Mouse (Mus musculus): Measurements from ENCODE around the gene Prkag3. TPM values are rescaled to one million over a fixed set of nuclear protein-coding genes. Genes with fewer than 3 reads are reported as not detected.

Prkag3 gene
- total RNA-seq, 4 experiments from 2014 or later = 0.13 to 0.64 (median 0.48) TPM

DNA sequence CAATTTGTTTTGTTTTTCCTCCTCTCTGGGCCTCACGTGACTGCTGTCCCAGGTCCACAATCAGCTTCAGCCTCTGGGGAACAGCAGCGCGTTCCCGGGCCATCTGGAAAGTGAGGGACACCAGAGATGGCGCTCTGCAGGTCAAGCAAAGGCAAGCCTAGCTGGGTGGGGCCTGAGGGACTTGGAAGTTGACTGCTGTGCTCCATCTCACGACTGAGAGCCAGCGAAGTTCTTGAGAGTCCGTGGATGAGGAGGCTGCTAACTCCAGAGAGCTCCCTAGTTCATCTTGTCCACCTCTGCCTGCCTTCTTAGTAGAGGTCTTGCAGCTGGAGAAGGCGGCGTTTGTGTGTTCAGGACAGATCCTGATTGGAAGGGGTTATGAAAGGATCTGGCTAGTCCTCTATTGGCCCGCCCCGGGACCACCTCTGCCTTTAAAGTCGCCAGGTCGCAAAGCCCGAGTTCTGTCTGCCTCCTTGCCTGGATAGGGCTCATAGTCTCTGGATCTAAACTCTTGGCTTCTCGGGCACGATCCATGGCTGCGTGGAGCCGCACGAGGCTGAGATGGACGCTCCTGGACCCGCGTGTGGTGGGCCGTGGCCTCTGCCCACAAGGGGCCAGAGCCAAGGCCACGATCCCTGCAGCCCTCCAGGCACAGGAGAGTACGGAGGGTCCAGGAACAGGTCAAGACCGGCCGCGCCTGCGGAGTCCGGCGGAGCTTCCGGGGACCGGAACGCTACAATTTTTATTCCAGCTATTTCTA is 35.7 kb downstream of the Prkag3 start, which contains the start of gene Cyp27a1:
TSS of gene Cyp27a1 (plus strand) at position 476 of the 760 bp plus-strand sequence.
- peak in 1 of 2 experiments; percentile 13 for DNase-seq (ENCODE audit: low spot score in 2 of 2)

GRCm38 (mm10) chr1:74712461-74713098 is 36.4 kb downstream of the Prkag3 start:
- DNase-seq (ENCODE audit: low spot score in 2 of 2) = no peak

DNA sequence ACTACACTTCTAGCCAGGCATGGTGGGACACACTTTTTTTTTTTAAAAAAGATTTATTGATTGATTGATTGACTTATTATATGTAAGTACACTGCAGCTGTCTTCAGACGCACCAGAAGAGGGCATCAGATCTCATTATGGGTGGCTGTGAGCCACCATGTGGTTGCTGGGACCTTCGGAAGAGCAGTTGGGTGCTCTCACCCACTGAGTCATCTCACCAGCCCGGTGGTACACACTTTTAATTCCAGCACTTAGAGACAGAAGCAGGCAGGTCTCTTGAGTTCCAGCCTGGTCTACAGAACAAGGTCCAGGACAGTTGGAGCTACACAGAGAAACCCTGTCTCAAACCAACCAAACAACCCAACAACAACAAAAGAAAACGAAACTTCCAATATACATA is 37.0 kb downstream of the Prkag3 start:
- DNase-seq (ENCODE audit: low spot score in 2 of 2) = no peak

GRCm38 (mm10) chr1:74709566-74709965 is 39.5 kb downstream of the Prkag3 start:
- DNase-seq (ENCODE audit: low spot score in 2 of 2) = no peak

- DNase-seq (ENCODE audit: low spot score in 2 of 2) = no peak
Observed at GRCm38 (mm10) chr1:74705016-74705415, 44.0 kb downstream of the Prkag3 start.

- peak in 1 of 2 experiments; percentile 23 for DNase-seq (ENCODE audit: low spot score in 2 of 2)
Observed at GRCm38 (mm10) chr1:74704156-74704555, 44.9 kb downstream of the Prkag3 start.

- no peak for DNase-seq (ENCODE audit: low spot score in 2 of 2)
Observed at GRCm38 (mm10) chr1:74702142-74702553, 46.9 kb downstream of the Prkag3 start.

DNA sequence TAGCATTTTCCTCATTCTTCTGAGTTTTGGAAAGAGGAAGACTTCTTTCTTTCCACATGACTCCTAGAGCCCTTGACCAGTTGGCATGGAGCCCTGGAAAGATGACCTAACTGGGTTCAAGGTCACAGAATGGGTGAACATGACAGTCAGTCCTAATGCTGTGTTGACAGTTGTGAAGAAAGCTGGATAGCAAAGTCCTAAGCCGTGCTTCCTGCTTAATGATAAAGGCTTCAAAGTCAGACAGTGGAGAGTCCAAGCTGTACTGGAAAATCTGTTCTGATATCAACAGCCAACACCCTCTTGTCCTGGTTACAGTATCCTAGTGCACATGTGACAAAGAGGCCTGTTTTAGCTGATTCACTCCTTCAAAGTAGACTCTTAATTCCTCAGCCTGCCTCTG is 50.2 kb downstream of the Prkag3 start:
- no peak for DNase-seq (ENCODE audit: low spot score in 2 of 2)

DNA sequence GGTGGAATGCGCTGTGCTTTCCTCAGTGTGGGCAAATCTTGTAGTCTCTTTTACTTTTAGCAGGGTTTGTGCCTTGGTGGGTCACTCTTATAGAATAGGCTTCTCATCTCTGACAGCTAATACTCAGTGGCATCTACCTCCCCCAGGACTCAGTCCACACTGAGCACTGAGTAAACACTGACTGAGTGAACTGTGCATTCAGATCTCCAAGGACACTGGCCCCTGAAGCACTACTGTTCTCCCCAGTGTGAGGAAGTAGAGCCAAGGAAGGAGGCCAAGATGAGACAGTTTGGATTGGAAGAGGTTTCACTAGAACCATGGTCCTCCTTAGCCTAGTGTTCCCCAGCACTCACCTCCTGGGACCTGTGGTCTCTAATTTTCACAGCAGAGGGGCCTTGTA is 50.7 kb downstream of the Prkag3 start:
- DNase-seq (ENCODE audit: low spot score in 2 of 2) = no peak

DNA sequence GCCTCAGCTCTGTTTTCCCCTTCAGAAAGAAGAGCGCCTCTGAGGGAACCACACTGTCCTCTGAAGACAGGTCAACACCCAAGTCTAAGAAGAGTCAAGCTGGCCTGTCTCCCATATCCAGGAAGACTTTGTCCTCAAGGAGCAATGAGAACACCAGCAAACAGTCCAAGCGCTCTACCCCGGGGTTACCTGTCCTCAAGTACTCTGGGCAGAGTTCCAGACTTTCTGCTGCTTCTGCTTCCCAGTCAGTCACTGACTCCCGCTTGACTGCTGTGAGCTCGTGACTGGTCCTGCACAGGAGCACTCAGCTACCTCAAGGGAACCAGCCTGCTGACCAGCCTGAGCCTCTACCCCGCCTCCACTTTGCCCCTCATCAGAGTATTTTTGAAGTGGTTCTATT is 51.6 kb downstream of the Prkag3 start:
- DNase-seq (ENCODE audit: low spot score in 2 of 2) = no peak

- no peak for DNase-seq (ENCODE audit: low spot score in 2 of 2)
Observed at GRCm38 (mm10) chr1:74695836-74696235, 53.2 kb downstream of the Prkag3 start.

GRCm38 (mm10) chr1:74693891-74694583 is 55.0 kb downstream of the Prkag3 start:
- no peak for DNase-seq (ENCODE audit: low spot score in 2 of 2)

Other genes with a start within 250 kb of the Prkag3 start
- gene Cnot9, start 243.2 kb downstream of the Prkag3 start, total RNA-seq (2022) = 10 to 100 TPM; 22.3 to 25.7 (median 24.0) TPM
- gene Plcd4, start 206.3 kb downstream of the Prkag3 start, total RNA-seq (2022) = 10 to 100 TPM; 11.3 to 14.4 (median 12.8) TPM
- gene Usp37, start 204.9 kb downstream of the Prkag3 start, total RNA-seq (2022) = 10 to 100 TPM; 22.2 to 26.1 (median 22.4) TPM
- gene Zfp142, start 161.0 kb downstream of the Prkag3 start, total RNA-seq (2022) = 10 to 100 TPM; 31.2 to 34.2 (median 32.2) TPM
- 10 to 100 TPM; 18.5 to 22.5 (median 22.1) TPM for gene Bcs1l, start 160.9 kb downstream of the Prkag3 start, total RNA-seq (2022)
- gene Rnf25, start 147.8 kb downstream of the Prkag3 start, total RNA-seq (2022) = 10 to 100 TPM; 63.6 to 68.4 (median 65.9) TPM
- 1 to 10 TPM; 3.4 to 7.4 (median 5.8) TPM for gene Stk36, start 147.8 kb downstream of the Prkag3 start, total RNA-seq (2022)
- 10 to 100 TPM; 19.3 to 22.4 (median 20.5) TPM for gene Ttll4, start 87.5 kb downstream of the Prkag3 start, total RNA-seq (2022)
- 1 to 10 TPM; 6.5 to 8.5 (median 7.8) TPM for gene Cyp27a1, start 35.6 kb downstream of the Prkag3 start, total RNA-seq (2022)
- gene Wnt6, start 22.7 kb upstream of the Prkag3 start, total RNA-seq (2022) = 1 to 10 TPM; 2.4 to 3.7 (median 2.5) TPM
- gene Wnt10a, start 42.3 kb upstream of the Prkag3 start, total RNA-seq (2022) = 10 to 100 TPM; 11.0 to 11.8 (median 11.2) TPM
- gene Cdk5r2, start 105.7 kb upstream of the Prkag3 start, total RNA-seq (2022) = 100 to 1,000 TPM; 264 to 303 (median 291) TPM
- gene Fev, start 136.2 kb upstream of the Prkag3 start, total RNA-seq (2022) = under 1 TPM in 1 of 4 experiments, not detected in 3; 0.37 TPM
- gene Cryba2, start 143.9 kb upstream of the Prkag3 start, total RNA-seq (2022) = under 1 TPM in 1 of 4 experiments, not detected in 3; 0.58 TPM
- 1 to 10 TPM; 2.6 to 4.8 (median 3.8) TPM for gene Cfap65, start 186.4 kb upstream of the Prkag3 start, total RNA-seq (2022)
- under 1 TPM; 0.19 to 0.49 (median 0.27) TPM for gene Ihh, start 202.5 kb upstream of the Prkag3 start, total RNA-seq (2022)